Mouse (Mus musculus) midbrain, embryonic 10.5 days (tissue): ENCODE results near the gene Olfr464. TPM values are rescaled to one million over a fixed set of nuclear protein-coding genes. Genes with fewer than 3 reads are reported as not detected.

Experiments used
- DNase-seq: peaks from one replicate; pipeline ENCODE4 v3.0.0-alpha.2; 2017; ENCODE audit warnings: low spot score
- H3K27ac ChIP-seq: fragments of 300-500 bp; sonication (generic); replicated peaks from 2 replicates; pipeline ENCODE4 v1.5.1; 2016; ENCODE audit warnings: mild to moderate bottlenecking
- H3K27me3 ChIP-seq: fragments of 300-500 bp; sonication (generic); 2 replicates; pipeline ENCODE4 v1.6.1; 2016; ENCODE audit warnings: low read depth, mild to moderate bottlenecking; ENCODE audit not compliant: poor library complexity, severe bottlenecking
- H3K36me3 ChIP-seq: fragments of 300-500 bp; sonication (generic); 2 replicates; pipeline ENCODE4 v1.6.1; 2016; ENCODE audit warnings: mild to moderate bottlenecking, moderate library complexity
- H3K4me1 ChIP-seq: fragments of 300-500 bp; sonication (generic); 2 replicates; pipeline ENCODE4 v1.6.1; 2016
- H3K4me3 ChIP-seq: fragments of 300-500 bp; sonication (generic); 2 replicates; pipeline ENCODE4 v1.5.1; 2016; ENCODE audit warnings: mild to moderate bottlenecking, moderate library complexity
- H3K9me3 ChIP-seq: fragments of 300-500 bp; sonication (generic); replicated peaks from 2 replicates; pipeline ENCODE4 v1.6.1; 2016; ENCODE audit warnings: mild to moderate bottlenecking
- WGBS: fragments of 180-500 bp; shearing (Covaris S2); methylation state at CpG from one replicate; pipeline ENCODE4 v1.1.7; 2016; 5-methylcytosine and 5-hydroxymethylcytosine counted together
- polyA plus RNA-seq: library from polyadenylated mRNA; unstranded; fragments of >200 nt; fragmentation: Nextera tagmentation; extraction: Ambion mirVana; gene quantifications from 2 replicates; pipeline ENCODE4 v1.2.1, GENCODE M21; 2016

Gene Olfr464
- polyA plus RNA-seq, result not detected in 2 replicates

DNA sequence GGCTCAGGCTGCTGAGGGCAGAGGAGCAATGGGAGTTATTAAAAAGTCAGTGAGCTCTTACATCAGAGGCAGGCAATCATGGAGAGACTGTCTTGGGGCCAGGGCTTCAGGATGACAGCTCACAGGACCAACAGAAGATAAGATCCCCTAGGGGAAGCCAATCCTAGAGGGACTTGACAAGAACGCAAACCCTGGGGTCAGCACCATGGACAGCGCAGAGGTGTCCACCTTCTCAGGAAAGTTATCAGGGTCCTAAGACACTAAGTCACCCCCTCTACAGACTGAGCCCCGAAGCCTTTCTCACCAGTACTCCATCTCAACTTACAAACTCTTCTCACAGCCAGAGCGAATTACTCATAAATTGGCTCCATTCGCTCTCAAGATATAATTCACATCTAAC is at the start of gene Olfr464:
Gene Olfr464, minus strand, starts transcription at position 2 of the 400 bp plus-strand sequence.
- Histone ChIP-seq H3K36me3 (no peaks in the 10 kb centered on the region), H3K4me1 (no peaks in the 10 kb centered on the region), H3K4me3 (no peak within 1 kb of the TSS), H3K9me3 (no peaks in the 10 kb centered on the region), H3K27me3 (no peaks in the 10 kb centered on the region), H3K27ac (no peak within 1 kb of the TSS)
- 35% methylated on average over 5 of the region's 5 CpGs for WGBS
- DNase-seq, result peak; percentile 43

GRCm38 (mm10) chr11:87968356-87969122 is 47.8 kb upstream of the Olfr464 start:
- DNase-seq, result no peak

GRCm38 (mm10) chr11:87967692-87968289 is 47.0 kb upstream of the Olfr464 start:
- peak overlapping the region; percentile 43 for H3K4me3 ChIP-seq

More at GRCm38 (mm10) chr11:87968356-87969122, 47.8 kb upstream of the Olfr464 start:
- Histone ChIP-seq H3K4me1 (peaks cover 14% of the 10 kb centered on the region), H3K4me3 (peak overlapping the region; percentile 43), H3K27ac (no peak overlapping the region; the same call in 1 of the 2 replicates), H3K36me3 (no peaks in the 10 kb centered on the region), H3K27me3 (0 out of 2 replicates have a peak, but pooled peaks cover 8% of the 10 kb centered on the region), H3K9me3 (no peaks in the 10 kb centered on the region)
- 23% methylated on average over 15 of the region's 20 CpGs for WGBS

GRCm38 (mm10) chr11:87966214-87966613 is 45.4 kb upstream of the Olfr464 start:
- no peak overlapping the region for H3K4me3 ChIP-seq
- H3K27me3 ChIP-seq, result 0 out of 2 replicates have a peak, but pooled peaks cover 8% of the 10 kb centered on the region
- no peak for DNase-seq
- H3K27ac ChIP-seq, result no peak overlapping the region
- H3K4me1 ChIP-seq, result peaks cover 14% of the 10 kb centered on the region
- H3K36me3 ChIP-seq, result no peaks in the 10 kb centered on the region
- no peaks in the 10 kb centered on the region for H3K9me3 ChIP-seq
- 52% methylated on average over 10 of the region's 10 CpGs for WGBS

More at GRCm38 (mm10) chr11:87967692-87968289, 47.0 kb upstream of the Olfr464 start:
- 6% methylated on average over 17 of the region's 17 CpGs for WGBS
- DNase-seq, result peak; percentile 86
- H3K9me3 ChIP-seq, result no peaks in the 10 kb centered on the region
- H3K4me1 ChIP-seq, result peaks cover 14% of the 10 kb centered on the region
- no peak overlapping the region; the same call in 1 of the 2 replicates for H3K27ac ChIP-seq
- H3K27me3 ChIP-seq, result 0 out of 2 replicates have a peak, but pooled peaks cover 8% of the 10 kb centered on the region
- H3K36me3 ChIP-seq, result no peaks in the 10 kb centered on the region

DNA sequence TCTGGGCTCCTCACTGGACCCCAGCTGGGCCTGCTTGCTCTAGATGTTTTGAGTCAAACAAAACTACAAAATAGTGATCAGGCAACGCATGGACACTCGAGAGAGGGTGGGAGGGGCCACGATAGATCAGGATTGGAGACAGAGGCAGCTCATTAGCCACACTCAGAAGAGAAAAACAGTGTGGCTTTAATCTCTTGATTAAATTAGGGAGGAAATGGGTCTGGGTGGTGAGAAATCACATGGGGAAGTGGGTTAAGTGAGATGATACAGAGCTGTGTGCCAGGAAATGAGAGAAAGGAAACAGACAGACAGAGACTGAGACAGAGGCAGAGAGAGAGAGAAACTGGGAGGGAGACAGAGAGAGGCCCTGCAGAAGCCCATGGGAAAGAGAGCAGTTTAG is 44.5 kb upstream of the Olfr464 start:
- no peak overlapping the region for H3K4me3 ChIP-seq
- no peaks in the 10 kb centered on the region for H3K9me3 ChIP-seq
- 59% methylated on average over 3 of the region's 3 CpGs for WGBS
- no peaks in the 10 kb centered on the region for H3K36me3 ChIP-seq
- DNase-seq, result no peak
- H3K27ac ChIP-seq, result no peak overlapping the region
- H3K4me1 ChIP-seq, result peaks cover 14% of the 10 kb centered on the region
- H3K27me3 ChIP-seq, result 0 out of 2 replicates have a peak, but pooled peaks cover 8% of the 10 kb centered on the region

DNA sequence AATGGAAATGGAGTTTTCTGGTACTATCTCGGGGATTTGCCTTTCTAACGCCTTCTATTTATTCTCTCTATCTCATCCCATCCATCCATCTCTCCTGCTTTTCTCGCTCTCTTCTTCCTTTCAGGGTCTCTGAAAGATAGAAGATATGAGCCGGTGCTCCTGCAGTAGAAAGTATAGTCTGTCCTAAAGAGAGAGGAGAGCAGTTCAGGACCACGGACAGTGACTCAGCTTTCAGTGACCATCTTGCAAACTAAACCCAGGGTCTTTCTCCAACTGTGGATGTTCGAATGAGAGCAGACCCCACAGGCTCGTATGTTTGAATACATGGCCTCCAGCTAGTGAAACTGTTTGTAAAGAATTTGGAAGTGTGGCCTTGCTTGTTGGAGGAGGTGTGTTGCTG is 36.3 kb upstream of the Olfr464 start:
- no peak overlapping the region for H3K27ac ChIP-seq
- peak; percentile 33 for DNase-seq
- H3K27me3 ChIP-seq, result no peaks in the 10 kb centered on the region
- H3K4me3 ChIP-seq, result no peak overlapping the region
- 50% methylated on average over 7 of the region's 7 CpGs for whole genome bisulfite sequencing
- H3K4me1 ChIP-seq, result no peaks in the 10 kb centered on the region
- H3K9me3 ChIP-seq, result no peaks in the 10 kb centered on the region
- H3K36me3 ChIP-seq, result no peaks in the 10 kb centered on the region

GRCm38 (mm10) chr11:87955144-87955543 is 34.4 kb upstream of the Olfr464 start:
- 12% methylated on average over 1 of the region's 1 CpGs for WGBS
- Histone ChIP-seq H3K27me3 (no peaks in the 10 kb centered on the region), H3K4me3 (no peak overlapping the region), H3K36me3 (no peaks in the 10 kb centered on the region), H3K4me1 (no peaks in the 10 kb centered on the region), H3K9me3 (no peaks in the 10 kb centered on the region), H3K27ac (no peak overlapping the region)
- DNase-seq, result no peak

- Histone ChIP-seq H3K36me3 (no peaks in the 10 kb centered on the region), H3K27ac (no peak overlapping the region), H3K9me3 (no peaks in the 10 kb centered on the region), H3K4me1 (no peaks in the 10 kb centered on the region), H3K27me3 (no peaks in the 10 kb centered on the region), H3K4me3 (no peak overlapping the region)
- peak; percentile 40 for DNase-seq
- 2% methylated on average over 2 of the region's 2 CpGs for WGBS
Observed at GRCm38 (mm10) chr11:87949990-87950389, 29.2 kb upstream of the Olfr464 start.

DNA sequence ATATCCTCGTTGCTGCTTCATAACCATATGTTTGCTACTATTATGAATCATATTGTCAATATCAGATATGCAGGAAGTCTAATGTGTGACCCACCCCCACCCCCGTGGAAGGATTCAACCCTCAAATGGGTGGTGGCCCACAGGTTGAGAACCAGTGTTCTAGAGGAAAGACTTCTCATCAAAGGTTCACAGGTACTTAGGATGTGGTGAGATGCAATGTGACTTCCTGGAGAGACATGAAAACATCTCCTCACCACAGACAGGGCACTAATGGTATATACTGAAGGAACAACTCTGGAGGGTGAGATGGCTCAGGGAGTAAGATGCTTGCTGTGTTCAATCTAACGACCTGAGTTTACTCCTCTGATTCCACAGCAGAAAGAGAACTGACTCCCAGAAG is 14.7 kb upstream of the Olfr464 start:
- whole genome bisulfite sequencing, result 86% methylated on average over 3 of the region's 3 CpGs

DNA sequence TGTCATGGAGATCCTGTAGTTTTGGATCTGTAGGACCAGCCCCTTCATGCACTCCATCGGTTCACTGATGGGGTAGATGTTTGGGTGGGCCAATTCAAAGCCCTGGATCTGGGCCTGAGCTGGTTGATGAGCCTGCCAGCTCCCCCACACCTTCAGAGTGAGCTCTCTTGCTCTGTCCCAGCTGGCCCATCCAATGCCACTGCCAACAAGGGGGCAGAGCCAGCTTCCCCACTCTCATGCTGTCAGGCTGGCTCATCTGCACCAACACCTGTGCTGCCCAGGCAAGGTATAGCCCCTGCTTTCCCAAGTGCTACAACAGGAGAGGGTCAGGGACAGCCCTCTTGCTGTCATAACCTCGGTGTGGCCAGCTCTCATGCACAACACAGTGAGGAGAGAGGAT is 13.0 kb upstream of the Olfr464 start:
- no peak overlapping the region for H3K27ac ChIP-seq
- no peaks in the 10 kb centered on the region for H3K36me3 ChIP-seq
- no peaks in the 10 kb centered on the region for H3K27me3 ChIP-seq
- no peaks in the 10 kb centered on the region for H3K9me3 ChIP-seq
- no peaks in the 10 kb centered on the region for H3K4me1 ChIP-seq
- H3K4me3 ChIP-seq, result no peak overlapping the region
- WGBS, result 80% methylated on average over 2 of the region's 2 CpGs
- DNase-seq, result no peak

More for the DNA sequence above, 14.7 kb upstream of the Olfr464 start:
- H3K9me3 ChIP-seq, result no peaks in the 10 kb centered on the region
- H3K4me3 ChIP-seq, result no peak overlapping the region
- H3K27ac ChIP-seq, result no peak overlapping the region
- DNase-seq, result no peak
- no peaks in the 10 kb centered on the region for H3K27me3 ChIP-seq
- no peaks in the 10 kb centered on the region for H3K4me1 ChIP-seq
- no peaks in the 10 kb centered on the region for H3K36me3 ChIP-seq

DNA sequence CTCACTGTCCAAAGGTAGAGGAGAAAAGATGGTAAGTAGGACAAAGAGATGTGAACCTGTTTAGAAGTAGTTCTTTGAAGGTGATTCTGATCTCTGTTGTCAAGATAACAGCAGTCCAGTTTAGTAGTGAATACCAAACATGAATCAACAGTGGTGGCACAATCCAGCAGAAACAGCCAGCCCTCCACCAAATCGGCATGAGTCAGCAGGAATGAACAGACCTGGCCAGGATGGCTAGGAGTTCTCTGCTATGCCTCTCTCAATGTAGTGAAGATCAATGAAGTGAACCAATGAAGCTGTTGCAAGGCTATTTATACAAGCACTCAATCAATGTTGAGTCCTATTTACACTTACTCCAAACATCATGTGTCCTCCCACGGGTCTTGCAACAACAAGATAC is 9.6 kb upstream of the Olfr464 start:
- Histone ChIP-seq H3K9me3 (no peaks in the 10 kb centered on the region), H3K27ac (no peak overlapping the region), H3K27me3 (no peaks in the 10 kb centered on the region), H3K4me1 (no peaks in the 10 kb centered on the region), H3K36me3 (no peaks in the 10 kb centered on the region), H3K4me3 (no peak overlapping the region)
- no peak for DNase-seq
- 89% methylated on average over 2 of the region's 2 CpGs for WGBS

DNA sequence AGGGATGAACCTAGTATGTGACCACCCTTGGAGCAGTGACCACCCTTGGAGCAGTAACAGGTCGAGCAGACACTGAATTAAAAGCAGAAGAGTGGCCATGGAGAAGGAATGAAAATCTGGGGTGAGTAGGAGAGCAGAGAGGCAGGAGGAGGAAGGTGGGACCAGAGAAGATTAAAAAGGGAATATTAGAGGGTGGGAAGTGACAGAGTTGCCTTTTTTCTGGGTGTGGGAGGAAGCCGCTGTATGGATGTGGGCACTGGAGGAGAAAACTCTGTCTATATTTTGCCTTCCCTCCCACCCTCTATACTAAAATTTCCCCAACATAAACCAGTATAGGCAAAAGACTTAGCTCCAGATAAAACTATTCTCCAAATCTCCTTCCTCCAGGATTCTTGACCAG is 466 bp downstream of the Olfr464 start:
- Histone ChIP-seq H3K27me3 (no peaks in the 10 kb centered on the region), H3K36me3 (no peaks in the 10 kb centered on the region), H3K9me3 (no peaks in the 10 kb centered on the region), H3K4me3 (no peak overlapping the region), H3K27ac (no peak overlapping the region), H3K4me1 (no peaks in the 10 kb centered on the region)
- 69% methylated on average over 2 of the region's 2 CpGs for WGBS
- DNase-seq, result no peak

- H3K4me3 ChIP-seq, result no peak overlapping the region
- no peaks in the 10 kb centered on the region for H3K9me3 ChIP-seq
- DNase-seq, result no peak
- H3K4me1 ChIP-seq, result no peaks in the 10 kb centered on the region
- no peaks in the 10 kb centered on the region for H3K27me3 ChIP-seq
- WGBS, result 88% methylated on average over 1 of the region's 1 CpGs
- no peaks in the 10 kb centered on the region for H3K36me3 ChIP-seq
- no peak overlapping the region for H3K27ac ChIP-seq
Observed at GRCm38 (mm10) chr11:87916005-87916404, 4.8 kb downstream of the Olfr464 start.
